Mouse (Mus musculus): Measurements from ENCODE around the gene Slc43a3. TPM values are rescaled to one million over a fixed set of nuclear protein-coding genes. Genes with fewer than 3 reads are reported as not detected.

Gene Slc43a3
- polyA plus RNA-seq, 1 experiment = 0.82 TPM

- no peaks in the 10 kb centered on the region for H3K4me1 ChIP-seq (ENCODE audit: control insufficient read depth, insufficient read depth, low read length)
- no peak overlapping the region for H3K4me3 ChIP-seq (replicated peaks; ENCODE audit: insufficient read depth, low read depth, low read length)
- H3K27me3 ChIP-seq (ENCODE audit: control insufficient read depth, insufficient read depth, low read length) = no peaks in the 10 kb centered on the region
- 90% methylated on average over 10 of the region's 10 CpGs for WGBS
- TF ChIP-seq CTCF (IDR thresholded peaks at IDR 0.05; ENCODE audit: borderline replicate concordance, insufficient read depth, low read depth, low read length) (no peak), POLR2A (IDR thresholded peaks at IDR 0.05; ENCODE audit: borderline replicate concordance, insufficient read depth, low read length) (no peak)
- no peak overlapping the region for H3K27ac ChIP-seq (ENCODE audit: insufficient read depth, low read length)
- DNase-seq = no peak
Measured at GRCm38 (mm10) chr2:84919601-84920108, 16.7 kb upstream of the Slc43a3 start.

DNA sequence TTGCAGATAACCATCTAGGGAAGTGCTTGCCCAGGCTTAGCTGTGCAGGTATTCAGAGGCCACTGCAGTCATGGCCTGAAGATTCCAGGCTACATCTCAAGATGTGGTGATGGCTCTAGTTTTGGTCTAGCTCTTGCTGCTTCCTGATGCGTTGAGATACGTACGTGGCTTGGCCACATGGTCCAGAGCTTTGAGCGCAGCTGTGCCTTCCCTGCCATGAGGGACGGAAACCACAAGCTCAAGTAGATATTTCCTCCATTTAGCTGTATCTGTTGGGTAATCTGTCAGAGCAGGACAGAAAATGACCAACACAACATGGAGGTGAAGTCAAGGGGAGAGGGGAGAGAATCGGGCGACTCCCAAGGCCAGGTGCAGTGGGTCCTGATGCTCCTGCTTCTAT, 6.2 kb upstream of the Slc43a3 start:
- 93% methylated on average over 7 of the region's 7 CpGs for WGBS

GRCm38 (mm10) chr2:84933992-84934648, 2.3 kb upstream of the Slc43a3 start:
- 74% methylated on average over 8 of the region's 8 CpGs for WGBS
- no peaks in the 10 kb centered on the region; the same call in 1 of the 2 replicates for H3K27me3 ChIP-seq (ENCODE audit: control insufficient read depth, insufficient read depth, low read length)

More for the DNA sequence above, 6.2 kb upstream of the Slc43a3 start:
- DNase-seq = no peak
- no peak overlapping the region for H3K27ac ChIP-seq (ENCODE audit: insufficient read depth, low read length)
- TF ChIP-seq POLR2A (IDR thresholded peaks at IDR 0.05; ENCODE audit: borderline replicate concordance, insufficient read depth, low read length) (no peak), CTCF (IDR thresholded peaks at IDR 0.05; ENCODE audit: borderline replicate concordance, insufficient read depth, low read depth, low read length) (no peak)
- no peaks in the 10 kb centered on the region for H3K27me3 ChIP-seq (ENCODE audit: control insufficient read depth, insufficient read depth, low read length)
- H3K4me3 ChIP-seq (replicated peaks; ENCODE audit: insufficient read depth, low read depth, low read length) = no peak overlapping the region
- no peaks in the 10 kb centered on the region for H3K4me1 ChIP-seq (ENCODE audit: control insufficient read depth, insufficient read depth, low read length)

DNA sequence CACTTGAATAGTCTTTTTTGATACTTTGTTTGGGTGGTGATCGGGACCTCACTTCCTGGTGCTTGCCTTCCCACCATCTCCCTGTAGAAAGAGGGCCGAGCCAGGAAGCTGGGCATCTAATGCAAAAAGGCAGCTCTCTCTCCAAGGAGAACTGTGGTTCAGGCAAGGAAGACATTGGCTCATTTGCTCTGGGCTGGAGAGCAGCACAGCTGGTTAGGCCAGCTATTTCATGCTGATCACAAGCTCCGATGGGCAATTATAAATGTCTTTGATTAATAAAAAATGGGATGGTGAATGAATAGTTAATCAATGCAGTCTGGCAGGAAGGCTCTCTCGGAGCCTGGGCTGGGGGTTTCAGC, 1.8 kb upstream of the Slc43a3 start:
- WGBS = 55% methylated on average over 4 of the region's 4 CpGs
- DNase-seq = no peak
- Histone ChIP-seq H3K27me3 (ENCODE audit: control insufficient read depth, insufficient read depth, low read length) (no peaks in the 10 kb centered on the region; the same call in 1 of the 2 replicates), H3K27ac (ENCODE audit: insufficient read depth, low read length) (no peak overlapping the region), H3K4me1 (ENCODE audit: control insufficient read depth, insufficient read depth, low read length) (no peaks in the 10 kb centered on the region; the same call in 1 of the 2 replicates), H3K4me3 (replicated peaks; ENCODE audit: insufficient read depth, low read depth, low read length) (no peak overlapping the region)
- TF ChIP-seq POLR2A (IDR thresholded peaks at IDR 0.05; ENCODE audit: borderline replicate concordance, insufficient read depth, low read length) (no peak), CTCF (IDR thresholded peaks at IDR 0.05; ENCODE audit: borderline replicate concordance, insufficient read depth, low read depth, low read length) (no peak)

More at GRCm38 (mm10) chr2:84933992-84934648, 2.3 kb upstream of the Slc43a3 start:
- no peak overlapping the region for H3K4me3 ChIP-seq (replicated peaks; ENCODE audit: insufficient read depth, low read depth, low read length)
- no peak for DNase-seq
- H3K4me1 ChIP-seq (ENCODE audit: control insufficient read depth, insufficient read depth, low read length) = no peaks in the 10 kb centered on the region; the same call in 1 of the 2 replicates
- H3K27ac ChIP-seq (ENCODE audit: insufficient read depth, low read length) = no peak overlapping the region
- TF ChIP-seq CTCF (IDR thresholded peaks at IDR 0.05; ENCODE audit: borderline replicate concordance, insufficient read depth, low read depth, low read length) = no peak
- no peak for TF ChIP-seq POLR2A (IDR thresholded peaks at IDR 0.05; ENCODE audit: borderline replicate concordance, insufficient read depth, low read length)

DNA sequence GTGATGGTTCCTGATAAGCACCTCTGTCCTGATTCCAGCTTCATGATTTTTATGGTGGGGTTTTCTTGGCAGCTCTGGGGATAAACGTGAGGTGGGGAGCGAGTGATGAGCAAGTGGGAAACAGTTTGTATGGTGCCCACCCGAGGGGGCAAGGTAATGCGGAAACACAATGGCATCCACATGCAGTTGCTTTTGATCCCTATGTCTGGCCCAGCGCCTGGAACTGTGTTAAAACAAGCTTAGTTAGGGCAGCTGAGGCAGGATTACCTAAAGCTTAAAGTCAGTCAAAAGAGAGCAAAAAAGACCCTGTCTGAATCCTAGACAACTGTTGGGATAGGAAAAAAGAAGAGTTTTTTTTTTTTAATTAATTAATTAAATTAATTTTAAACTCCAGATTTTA, 1.3 kb upstream of the Slc43a3 start:
- no peaks in the 10 kb centered on the region; the same call in 1 of the 2 replicates for H3K4me1 ChIP-seq (ENCODE audit: control insufficient read depth, insufficient read depth, low read length)
- 60% methylated on average over 5 of the region's 5 CpGs for WGBS
- TF ChIP-seq POLR2A (IDR thresholded peaks at IDR 0.05; ENCODE audit: borderline replicate concordance, insufficient read depth, low read length) (no peak), CTCF (IDR thresholded peaks at IDR 0.05; ENCODE audit: borderline replicate concordance, insufficient read depth, low read depth, low read length) (no peak)
- H3K27me3 ChIP-seq (ENCODE audit: control insufficient read depth, insufficient read depth, low read length) = no peaks in the 10 kb centered on the region; the same call in 1 of the 2 replicates
- H3K4me3 ChIP-seq (replicated peaks; ENCODE audit: insufficient read depth, low read depth, low read length) = no peak overlapping the region
- no peak overlapping the region for H3K27ac ChIP-seq (ENCODE audit: insufficient read depth, low read length)
- DNase-seq = no peak

GRCm38 (mm10) chr2:84937491-84938150, 1.2 kb downstream of the Slc43a3 start:
- H3K4me3 ChIP-seq (replicated peaks; ENCODE audit: insufficient read depth, low read depth, low read length) = no peak overlapping the region
- no peak for DNase-seq
- H3K27me3 ChIP-seq (ENCODE audit: control insufficient read depth, insufficient read depth, low read length) = no peaks in the 10 kb centered on the region; the same call in 1 of the 2 replicates
- TF ChIP-seq POLR2A (IDR thresholded peaks at IDR 0.05; ENCODE audit: borderline replicate concordance, insufficient read depth, low read length) (no peak), CTCF (IDR thresholded peaks at IDR 0.05; ENCODE audit: borderline replicate concordance, insufficient read depth, low read depth, low read length) (no peak)
- no peaks in the 10 kb centered on the region; the same call in 1 of the 2 replicates for H3K4me1 ChIP-seq (ENCODE audit: control insufficient read depth, insufficient read depth, low read length)
- H3K27ac ChIP-seq (ENCODE audit: insufficient read depth, low read length) = no peak overlapping the region
- 48% methylated on average over 3 of the region's 3 CpGs for WGBS

DNA sequence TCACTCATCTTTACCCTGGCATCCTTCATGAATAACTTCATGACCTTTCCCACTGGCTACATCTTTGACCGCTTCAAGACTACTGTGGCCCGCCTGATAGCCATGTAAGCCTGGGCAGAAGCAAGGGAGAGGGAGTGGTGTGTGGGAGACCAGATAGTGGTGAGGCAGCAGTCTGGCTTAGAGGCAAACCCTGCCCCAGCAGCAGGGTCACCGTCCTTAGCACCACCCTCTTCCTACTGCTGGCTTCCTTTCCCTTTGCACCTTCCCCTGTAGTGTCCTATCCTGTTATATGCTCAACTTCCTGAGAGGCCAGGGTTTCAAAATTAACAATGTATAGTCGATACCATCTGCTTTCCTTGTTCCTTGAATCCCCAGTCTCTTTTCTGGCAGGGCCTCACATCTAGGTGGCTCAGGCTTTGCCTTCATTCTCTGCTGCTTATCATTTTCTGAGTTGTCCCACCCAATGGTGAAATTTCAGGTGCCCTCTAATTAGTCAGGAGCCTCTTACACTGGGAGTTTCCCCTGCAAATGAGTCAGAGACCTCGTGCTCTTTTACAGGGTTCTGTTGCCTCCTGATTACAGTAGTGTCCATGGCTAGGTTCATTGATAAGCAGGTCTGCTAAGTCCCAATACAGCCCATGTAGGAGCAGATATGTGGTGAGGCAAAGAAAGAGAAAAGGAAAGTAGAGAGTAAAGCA, 2.0 kb downstream of the Slc43a3 start:
- Histone ChIP-seq H3K27ac (ENCODE audit: insufficient read depth, low read length) (no peak overlapping the region), H3K27me3 (ENCODE audit: control insufficient read depth, insufficient read depth, low read length) (no peaks in the 10 kb centered on the region; the same call in 1 of the 2 replicates), H3K4me3 (replicated peaks; ENCODE audit: insufficient read depth, low read depth, low read length) (no peak overlapping the region), H3K4me1 (ENCODE audit: control insufficient read depth, insufficient read depth, low read length) (no peaks in the 10 kb centered on the region; the same call in 1 of the 2 replicates)
- TF ChIP-seq POLR2A (IDR thresholded peaks at IDR 0.05; ENCODE audit: borderline replicate concordance, insufficient read depth, low read length) (no peak), CTCF (IDR thresholded peaks at IDR 0.05; ENCODE audit: borderline replicate concordance, insufficient read depth, low read depth, low read length) (no peak)
- 87% methylated on average over 5 of the region's 5 CpGs for WGBS
- DNase-seq = no peak

All from cerebellum, adult 2 months (tissue).